Mouse (Mus musculus) T-helper 2 cell (primary cell): ENCODE data around the gene Idh2.

Source experiments
- in situ Hi-C: fragments of 300-600 bp; cut with MboI, MseI; formaldehyde crosslinking; loops from one replicate; pipeline ENCODE4 v1.15.1; 2025; ENCODE audit warnings: high pct_unique_total_duplicates

Gene Idh2

DNA sequence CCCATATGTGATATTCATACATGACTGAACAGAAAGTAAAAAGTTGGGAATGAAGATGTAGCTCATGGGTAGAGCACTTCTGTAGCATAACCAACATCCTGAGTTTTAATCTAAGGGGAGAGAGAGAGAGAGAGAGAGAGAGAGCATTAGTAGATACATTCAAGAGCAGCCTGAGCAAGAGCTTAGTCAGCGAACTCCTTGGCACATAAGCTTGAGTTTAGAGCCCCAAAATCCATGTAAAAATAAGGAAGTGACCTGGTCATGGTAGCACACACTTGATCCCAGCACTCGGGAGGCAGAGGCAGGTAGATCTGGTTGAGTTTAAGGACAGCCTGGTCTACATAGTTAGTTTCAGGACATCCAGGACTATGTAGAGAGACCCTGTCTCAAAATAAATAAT lies 8.5 kb upstream of the Idh2 start:
- in situ Hi-C loops: no loop called here

DNA sequence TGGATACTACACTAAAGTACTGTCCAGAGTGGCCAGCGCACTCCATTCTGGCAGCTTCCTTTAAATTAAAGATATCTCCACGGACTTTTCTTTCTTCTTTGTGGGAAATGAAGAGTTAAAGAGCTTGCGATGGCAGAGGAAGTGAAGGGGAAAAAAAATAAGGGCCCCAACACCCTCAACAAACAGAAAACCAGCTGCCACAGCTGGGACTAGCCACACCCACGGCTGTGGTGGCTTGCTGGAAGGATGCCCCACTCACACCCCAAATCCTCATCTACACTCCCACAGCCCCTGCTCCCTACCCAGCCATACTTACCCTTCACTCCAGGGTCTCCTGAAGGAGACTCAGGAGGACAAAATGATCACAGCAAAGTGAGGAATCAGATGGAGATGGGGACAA lies 7.9 kb upstream of the Idh2 start:
- in situ Hi-C loops: no loop called here

DNA sequence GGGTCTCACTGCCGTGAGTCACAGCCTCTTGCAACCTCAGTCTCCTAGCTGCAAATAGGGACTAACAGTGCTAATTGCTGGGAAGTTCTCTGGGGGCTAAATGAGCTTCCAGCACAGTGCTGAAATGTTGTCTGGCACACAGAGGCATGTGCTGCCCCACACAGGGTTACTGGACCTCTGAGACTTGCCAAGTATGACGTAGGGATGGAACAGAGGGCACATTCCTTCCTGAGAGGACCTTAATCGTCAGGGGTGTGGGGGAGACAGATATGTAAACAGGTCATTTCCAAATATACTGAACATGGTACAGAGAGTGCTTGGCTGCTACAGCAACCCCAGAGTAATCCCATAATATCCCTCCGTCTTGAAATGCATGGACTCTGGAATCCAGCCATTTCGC lies 5.9 kb upstream of the Idh2 start:
- in situ Hi-C loops: no loop called here

DNA sequence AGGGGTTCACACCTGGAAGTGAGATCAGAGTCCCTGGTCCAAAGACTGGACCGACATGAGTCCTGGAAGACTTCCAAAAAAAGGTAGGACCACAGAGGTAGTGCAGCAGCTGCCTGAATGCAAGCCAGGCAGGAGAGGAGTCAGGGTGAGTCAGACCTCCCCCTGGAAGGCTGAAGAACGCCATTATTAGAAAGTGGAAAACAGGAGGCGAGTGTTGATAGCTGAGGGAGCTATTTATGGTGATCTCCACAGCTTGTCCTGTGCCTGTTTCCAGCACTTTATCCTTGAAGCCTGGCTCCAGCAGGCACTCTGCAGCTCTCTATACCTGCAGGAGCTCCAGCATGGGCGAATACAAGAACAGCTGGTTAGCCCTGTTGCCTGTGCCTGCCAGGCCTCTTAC lies 4.0 kb upstream of the Idh2 start:
- in situ Hi-C loops: no loop called here

DNA sequence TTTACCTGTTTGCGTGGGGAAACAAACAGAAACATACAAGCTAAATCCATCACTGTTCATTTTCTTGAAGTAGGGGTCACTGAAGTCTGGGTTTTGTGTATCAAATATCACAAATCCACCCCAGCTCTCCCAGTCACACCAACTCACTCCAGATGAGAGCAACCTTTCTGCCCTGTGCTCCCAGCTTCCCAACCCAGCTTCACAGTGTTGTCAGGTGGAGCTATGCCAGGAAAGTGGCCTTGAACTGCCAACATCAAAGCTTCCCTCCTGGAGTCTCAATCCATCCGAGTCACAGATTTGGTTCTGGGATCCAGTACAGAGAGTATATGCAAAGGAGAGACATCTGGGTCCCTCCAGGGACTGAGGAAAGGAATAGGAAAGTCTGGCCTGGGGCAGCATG lies 966 bp upstream of the Idh2 start:
- in situ Hi-C loops: no loop called here

DNA sequence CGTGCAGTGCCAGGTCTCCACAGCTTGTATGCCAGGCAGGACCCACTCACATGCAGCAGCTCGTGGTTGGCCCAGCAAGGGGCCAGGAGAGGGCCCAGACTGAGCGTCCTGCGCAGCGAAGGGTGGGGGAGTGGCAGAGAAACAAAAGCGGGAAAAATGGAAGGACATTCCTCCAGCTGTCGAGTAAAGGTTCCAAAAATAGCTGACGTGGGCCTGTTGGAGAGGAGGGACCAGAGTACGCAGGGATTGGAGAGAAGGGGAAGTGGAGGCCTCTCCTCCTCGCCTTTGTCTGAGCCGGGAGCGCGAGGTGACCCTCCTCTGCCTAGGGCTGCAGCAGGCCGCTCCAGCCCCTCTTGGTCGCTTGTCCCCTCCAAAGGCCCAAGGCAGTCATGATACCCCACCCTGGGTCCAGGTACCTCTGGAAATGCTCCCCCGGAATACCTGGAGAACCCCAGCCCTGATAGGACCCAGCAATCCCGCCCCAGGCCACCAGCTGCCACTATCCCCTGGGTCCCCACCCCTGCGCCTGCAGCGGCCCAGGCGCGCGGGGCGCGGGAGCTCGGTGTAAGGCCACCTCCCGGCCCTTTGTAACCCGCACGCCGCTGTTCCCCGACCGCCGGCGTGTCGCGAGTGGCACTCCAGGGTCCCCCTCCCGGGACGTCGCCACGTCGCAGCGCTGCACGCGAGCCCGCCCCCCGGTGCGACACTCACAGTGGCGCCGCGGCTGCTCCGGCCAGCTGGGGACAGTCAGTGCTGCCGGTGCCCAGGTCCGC lies 555 bp downstream of the Idh2 start:
- in situ Hi-C loops: no loop called here

DNA sequence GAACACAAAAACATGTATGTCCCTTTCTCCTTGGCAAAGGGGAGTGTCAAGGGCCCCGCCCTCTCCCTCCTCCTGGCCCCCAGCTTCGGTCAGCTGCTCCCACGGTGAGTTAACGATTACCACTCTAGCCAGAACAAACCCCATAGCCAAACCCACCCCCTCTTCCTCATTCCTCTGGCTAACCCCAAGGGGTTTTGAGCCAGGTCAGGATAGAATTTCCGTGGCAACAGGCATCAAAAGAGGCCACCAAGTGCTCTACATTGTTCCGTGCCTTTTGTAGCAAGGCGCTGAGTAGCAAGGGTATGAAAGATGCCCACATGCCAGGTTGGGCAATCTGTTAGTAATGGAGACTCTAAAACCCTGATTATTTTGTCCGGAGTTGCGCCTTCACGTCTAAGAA lies 1.2 kb downstream of the Idh2 start:
- in situ Hi-C loops: no loop called here

DNA sequence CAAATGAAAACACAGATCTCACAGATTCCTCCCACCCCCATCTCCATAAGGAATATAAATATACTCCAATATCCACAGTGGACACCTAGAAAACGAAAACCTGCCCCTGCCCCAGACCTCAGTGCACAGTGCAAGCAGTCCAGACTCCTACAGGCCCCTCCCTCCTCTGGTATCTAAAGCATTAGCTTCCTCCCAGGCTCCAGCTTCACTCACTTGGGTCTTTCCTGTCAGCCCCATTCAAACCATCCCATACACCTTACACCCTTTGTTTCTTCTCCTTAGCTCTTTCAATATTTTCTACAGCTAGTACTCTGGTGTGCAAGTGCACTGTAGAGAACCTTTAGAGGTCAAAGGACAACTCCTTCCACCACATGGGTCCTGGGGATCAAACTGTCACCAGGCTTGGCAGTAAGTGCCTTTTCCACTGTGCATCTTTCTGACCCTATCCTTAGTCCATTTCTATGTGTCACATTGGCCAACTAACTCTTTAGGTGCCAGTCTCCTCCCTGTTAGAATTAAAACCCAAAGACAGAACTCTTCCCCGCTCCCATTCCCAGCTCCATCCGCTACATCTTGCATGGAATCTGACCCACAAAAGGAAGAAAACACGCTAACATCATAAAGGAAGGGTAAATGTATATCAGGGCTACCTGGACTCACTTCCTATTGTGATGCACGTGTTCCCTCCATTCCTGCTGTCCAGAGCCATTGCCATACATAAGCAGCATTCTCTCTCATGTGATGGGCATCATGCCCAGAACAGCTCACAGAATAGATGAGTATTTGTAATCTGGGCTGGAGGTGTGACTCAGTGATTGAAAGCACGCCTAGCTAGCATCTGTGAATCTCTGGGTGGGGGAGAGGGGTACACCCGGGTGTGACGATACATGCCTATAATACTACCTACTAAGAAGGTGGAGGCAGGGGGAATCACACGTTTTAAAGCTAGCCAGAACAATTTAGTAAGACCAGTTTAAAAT lies 3.8 kb downstream of the Idh2 start:
- in situ Hi-C loops: no loop called here

DNA sequence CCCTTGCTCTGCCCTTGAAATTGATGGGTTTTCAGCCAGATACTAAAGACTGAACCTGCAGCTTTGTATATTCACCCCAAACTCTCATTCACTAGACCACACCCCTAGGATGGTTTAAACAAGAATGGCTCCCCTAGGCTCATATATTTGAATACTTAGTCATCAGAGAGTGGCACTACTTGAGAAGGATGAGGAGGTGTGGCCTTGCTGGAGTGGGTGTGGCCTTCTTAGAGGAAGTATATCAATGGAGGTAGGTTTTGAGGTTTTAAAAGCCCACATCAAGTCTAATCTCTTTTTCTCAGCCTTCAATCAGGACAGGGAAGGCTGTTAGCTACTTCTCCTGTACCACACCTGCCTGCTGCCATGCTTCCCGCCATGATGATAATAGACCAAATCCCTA lies 8.8 kb downstream of the Idh2 start:
- in situ Hi-C loops: no loop called here

DNA sequence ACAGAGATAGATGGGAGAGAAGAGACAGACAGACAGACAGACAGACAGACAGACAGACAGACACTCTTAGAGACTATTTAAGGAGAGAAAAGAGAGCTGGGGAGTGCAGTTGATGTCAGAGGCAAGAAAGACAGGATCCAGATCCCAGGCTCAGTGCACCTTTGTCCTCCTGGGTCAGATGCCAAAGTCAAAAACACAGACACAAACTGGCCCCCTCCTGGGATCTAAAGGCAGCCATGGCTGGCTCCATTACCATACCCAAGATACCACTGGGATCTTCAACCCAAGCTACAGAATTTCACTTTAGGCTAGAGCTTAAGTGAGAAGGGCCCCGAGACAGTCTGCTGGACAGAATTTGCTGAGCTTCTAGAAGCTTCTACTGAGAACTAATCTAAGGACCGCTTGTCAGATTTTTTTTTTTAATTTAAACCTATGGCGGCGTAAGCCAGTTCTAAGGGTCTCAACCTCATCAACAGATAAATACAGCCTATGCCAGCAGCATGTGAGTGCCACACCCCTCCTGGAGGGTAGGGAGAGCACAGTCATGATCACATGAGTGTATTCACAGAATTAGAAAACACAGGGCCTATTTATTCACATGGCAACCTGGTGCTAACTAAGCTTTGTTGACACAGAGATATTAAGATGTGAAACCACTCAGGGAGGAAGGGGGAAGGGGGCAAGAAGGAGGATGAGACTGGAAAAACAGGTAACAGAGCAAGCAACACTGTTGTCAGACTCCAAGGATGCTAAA lies 9.4 kb downstream of the Idh2 start:
- in situ Hi-C loops: no loop called here

DNA sequence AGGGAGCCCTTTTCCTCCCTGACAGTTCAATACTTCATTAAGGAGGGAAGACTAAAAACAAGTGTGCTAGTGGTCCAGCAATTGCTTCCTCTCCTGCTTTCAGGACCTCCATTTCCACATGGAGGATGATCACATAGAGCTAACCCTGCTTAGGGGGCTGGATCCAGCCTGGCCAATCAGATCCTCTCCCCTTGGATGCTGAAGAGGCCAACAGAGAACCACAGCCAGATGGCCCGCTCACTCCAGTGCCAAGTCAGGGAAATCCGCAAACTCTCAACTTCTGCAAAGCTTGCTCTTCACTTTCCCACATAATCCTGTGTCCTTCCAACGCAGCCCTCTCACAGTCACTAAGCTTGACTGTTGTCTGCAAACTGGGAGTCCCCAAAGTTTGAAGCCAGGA lies 11.9 kb downstream of the Idh2 start:
- in situ Hi-C loops: no loop called here

DNA sequence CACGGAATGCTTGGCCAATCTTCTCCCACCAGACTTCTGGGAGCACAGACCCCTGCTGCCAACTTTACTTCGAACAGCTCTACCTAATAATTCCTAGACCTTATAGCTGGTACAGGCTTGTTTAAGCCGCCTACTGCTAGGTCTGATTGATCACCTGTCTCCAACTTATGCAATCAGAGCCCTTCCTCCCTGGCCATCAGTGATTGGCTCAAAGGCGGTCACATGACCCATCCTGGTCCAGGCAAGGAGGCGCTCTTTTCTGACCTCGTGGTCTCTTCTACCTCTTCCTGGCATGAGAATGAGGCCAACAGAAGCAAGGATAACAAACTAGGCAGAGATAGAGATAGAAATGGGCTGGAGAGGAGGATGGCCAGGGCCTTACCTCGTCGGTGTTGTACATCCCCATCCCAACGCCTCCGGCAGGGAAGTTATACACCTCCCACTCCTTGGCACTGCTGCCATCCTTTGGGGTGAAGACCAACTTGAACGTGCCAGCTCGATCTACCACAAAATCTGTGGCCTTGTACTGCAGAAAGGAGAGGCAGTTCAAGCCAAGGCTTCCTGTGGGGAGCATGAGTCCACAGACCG lies 16.7 kb downstream of the Idh2 start:
- in situ Hi-C loops: no loop called here

DNA sequence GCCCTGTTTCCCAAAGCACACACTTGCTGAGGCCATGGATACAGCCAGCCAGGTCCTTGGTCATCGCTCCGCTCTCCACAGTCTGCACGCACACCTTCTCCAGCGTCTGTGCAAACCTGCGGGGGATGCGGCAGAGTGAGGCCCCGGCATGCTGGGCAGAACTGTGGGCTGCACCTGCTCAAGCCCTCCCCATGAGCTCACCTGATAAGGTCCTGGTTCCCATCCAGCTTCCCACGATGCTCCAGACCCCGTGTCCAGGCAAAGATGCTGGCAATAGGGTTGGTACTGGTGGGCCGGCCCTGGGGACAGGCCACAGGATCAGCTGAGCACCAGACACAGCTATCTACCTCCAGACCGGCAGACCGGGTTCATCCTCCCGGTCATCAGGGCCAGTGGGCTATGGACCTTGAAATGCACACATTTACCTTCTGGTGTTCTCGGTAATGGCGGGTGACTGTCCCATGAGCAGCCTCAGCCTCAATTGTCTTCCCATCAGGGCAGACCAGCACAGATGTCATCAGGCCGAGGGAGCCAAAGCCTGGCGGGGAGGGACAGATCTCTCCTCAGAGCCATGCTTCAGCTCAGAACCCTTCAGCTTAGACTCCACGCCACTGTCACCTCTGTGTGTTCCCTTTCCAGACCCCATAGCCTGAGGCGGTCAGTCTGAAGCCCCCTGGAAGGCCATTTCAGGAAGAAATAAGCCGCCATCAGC lies 19.4 kb downstream of the Idh2 start:
- in situ Hi-C loops: no loop called here

DNA sequence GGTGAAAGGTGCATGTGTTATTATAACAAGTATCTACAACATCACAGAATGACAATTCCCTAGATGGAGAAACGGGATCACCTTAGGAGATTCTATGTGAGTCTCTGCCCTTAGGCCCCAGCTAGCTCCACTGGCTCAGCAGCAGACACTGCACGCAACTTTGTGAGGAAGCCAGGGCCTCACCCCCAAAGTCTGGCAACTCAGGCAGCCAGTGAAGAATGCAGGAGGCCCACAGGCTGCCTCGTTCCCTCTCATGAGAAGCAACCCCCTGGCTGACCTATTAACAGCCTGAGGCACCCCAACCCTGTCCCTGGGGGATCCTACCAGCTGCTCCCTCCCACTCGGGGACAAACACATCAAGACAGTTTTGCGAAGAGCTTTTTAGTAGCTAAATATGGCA lies 20.7 kb downstream of the Idh2 start:
- in situ Hi-C loops: no loop called here

DNA sequence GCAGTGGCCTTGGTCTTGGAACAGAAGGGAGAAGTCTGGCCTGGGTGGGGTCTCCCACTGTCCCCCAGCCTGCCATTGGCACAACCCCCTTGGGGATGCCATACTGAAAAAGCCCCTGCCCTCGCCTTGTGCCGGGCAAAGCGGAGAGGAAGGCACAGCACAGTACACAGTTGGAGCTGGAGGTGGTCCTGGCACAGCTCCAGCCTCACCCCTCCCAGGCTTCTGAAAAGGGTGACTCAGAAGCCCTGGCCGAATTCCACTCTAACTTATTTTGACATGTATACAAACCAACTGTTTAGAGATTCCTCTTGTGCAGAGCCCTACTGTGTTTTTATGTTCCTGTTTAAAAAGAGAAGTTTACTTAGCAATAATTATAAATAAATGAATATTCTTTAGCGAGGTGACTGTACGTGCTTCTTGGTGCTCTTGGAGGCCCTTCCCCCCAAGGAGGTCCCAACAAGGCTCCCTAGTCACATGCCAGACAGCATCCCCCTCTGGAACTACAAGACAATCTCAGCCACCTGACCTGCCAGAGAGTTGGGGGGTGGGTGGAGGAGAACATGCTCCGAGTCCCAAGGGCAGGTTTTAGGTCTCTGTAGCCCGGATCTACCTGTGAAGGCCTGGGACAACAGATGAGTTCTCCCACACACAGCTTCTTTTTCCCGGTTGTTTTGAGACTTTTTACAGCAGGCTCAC lies 22.7 kb downstream of the Idh2 start:
- in situ Hi-C loops: no loop called here

DNA sequence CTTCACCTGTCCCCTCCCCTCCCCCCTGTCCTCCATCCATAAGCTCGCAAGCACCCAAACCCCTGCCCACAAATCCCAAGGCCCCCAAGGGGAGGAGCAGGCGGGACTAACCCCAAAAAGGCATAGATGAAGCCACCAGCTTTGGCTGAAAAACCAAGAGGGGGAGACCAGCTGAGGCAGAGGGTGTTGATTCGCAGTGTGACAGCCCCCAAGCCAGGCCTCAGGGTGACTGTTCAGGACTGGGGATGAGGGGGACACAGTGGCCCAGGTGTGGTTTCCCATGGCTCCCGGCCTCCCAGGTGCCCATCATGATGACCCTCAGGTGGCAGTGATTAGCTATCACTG lies 23.4 kb downstream of the Idh2 start:
- in situ Hi-C loops: no loop called here

DNA sequence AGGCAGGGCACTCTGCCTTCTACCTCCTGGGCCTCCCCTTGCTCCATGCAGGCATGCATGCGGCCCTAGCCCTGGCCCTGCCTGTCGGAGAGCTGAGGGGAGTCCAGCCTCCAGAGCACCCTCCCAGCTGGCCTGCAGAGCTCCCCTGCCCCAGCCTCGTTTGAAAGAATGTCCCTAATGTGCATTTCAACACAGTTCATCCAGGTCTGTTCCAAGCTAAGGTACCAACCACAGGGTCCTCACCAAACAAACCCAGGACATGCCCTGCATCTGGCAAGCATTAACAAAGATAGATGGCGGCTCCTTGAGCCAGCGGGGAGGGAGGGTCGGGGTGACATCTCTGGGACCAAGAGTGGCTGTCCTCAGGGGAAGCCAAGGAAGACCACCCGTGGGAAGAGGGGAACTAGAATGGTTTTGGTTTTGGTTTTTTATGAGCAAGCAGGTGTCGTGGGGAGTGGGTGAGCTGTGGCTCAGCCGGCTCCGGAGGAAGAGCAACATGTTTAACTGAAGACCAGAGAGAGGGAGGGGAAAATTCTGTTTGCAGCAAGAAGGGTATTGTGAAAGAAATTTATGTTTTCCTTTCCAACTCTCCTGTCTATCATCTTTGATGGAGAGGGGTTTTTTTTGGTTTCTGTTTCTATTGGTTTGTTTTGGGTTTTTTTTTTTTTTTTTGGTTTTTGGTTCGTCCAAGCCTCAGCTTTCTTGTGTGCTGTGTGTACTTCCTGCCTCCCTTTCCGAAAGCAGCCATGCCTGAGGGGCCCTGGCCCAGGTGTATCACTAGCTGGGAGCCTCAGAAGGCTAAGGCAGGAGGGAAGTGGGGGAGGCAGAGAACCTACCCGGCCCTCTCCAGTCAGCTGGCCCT lies 24.0 kb downstream of the Idh2 start:
- in situ Hi-C loops: no loop called here

DNA sequence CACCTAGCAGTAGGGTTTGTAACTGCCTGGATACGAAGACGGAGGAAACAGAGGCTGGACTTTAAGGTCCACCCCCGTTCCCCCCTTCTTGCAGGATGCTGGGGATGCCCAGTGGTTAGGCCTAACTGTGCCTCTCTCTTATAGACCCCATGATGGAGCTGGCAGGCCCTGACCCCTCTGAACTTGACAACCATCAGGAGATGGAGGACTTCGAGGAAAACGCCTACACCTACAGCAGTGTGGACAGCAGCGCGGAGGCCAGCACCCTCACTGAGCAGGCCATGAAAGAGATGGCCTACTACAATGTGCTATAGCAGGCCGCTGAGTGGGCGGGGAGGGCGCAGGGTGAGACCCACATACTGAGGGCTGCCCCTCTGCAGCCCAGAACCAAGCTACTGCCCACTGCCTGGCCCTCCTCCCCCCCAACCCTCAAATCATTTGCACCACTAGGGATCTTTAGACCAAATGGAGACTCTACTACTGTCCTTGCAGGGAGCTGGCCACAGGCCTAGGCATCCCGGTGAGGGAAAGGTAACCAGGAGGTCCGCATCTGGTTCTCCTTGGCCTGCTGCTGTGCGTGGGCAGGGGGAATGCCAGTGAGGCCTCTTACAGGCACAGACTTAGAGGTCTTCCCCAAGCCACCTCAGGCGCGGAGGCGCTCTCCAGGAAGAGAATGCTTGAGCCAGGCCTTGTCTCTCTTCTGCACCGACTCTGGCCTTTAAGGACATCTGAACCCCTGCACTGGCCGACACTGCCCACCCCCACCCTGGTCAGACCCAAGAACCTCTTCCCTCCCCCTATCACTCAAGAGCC lies 24.8 kb downstream of the Idh2 start:
- in situ Hi-C loops: no loop called here

DNA sequence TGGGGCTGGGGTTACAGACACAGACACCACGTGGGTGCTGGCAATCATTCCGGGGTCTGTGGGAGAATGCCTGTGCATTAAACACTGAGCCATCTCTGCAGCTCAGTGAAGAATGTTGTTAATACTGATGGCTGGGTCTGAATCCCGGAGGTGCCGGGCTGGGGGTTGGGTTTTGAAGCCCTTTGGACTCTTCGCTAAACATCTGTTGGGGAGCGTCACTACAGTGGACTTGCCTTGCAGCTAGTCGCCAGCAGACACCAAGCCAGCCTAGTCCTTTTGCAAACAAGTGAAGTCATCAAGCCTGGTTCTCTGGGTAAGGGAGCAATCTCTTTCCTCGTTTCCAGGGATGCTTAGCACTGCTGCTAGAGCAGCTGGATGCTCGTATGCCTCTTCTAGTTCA lies 27.0 kb downstream of the Idh2 start:
- in situ Hi-C loops: no loop called here
